Mouse (Mus musculus) thymus, postnatal 10 days (tissue): ENCODE data around the gene Mesp1.

ENCODE experiments used
- DNase-seq, 2 experiments: peaks; one replicate each; pipeline ENCODE4 v3.0.0; 2021; ENCODE audit warnings: low spot score in 2 of 2

Mesp1 gene

DNA sequence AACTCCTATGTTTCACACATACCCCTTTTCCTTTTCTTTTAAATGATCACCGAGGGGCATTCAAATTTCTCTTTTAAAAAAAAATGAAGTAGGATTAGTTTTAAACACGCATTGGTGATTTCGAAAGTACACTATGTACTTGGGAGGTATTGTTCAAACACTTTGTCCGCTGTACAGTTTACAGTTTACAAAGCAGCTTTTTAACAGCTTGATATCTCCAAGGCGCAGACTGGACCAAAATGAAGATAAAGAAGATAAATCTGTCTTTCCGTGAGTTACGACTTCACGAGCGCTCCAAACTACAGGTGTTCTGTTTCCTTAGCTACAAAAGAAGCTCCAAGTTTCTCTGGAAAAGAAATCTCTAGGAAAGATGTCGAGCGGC lies 51.3 kb downstream of the Mesp1 start:
- DNase-seq: no peak
